In genomic region chr14:61647182-61647880, GRCm38 (mm10) we compare ENCODE assay signal across 8 mouse cellular contexts. TPM values are rescaled to one million over a fixed set of nuclear protein-coding genes. Genes with fewer than 3 reads are reported as not detected.
DNase-seq lines count a peak whose midpoint lies in the region; ATAC-seq and TF ChIP-seq lines count a peak whose summit lies in the region.

No protein-coding gene starts in this region.

- no peak for TF ChIP-seq EP300 in liver, postnatal 0 days (IDR thresholded peaks at IDR 0.05; ENCODE audit: low read depth)

- no peaks in the 10 kb centered on the region for H3K36me3 ChIP-seq in kidney, embryonic 14.5 days (ENCODE audit: control insufficient read depth, insufficient read depth, low read length)
- H3K36me3 ChIP-seq in liver, postnatal 0 days (replicated peaks; ENCODE audit: insufficient read depth, low read length) = 0 out of 2 replicates have a peak, but pooled peaks cover 2% of the 10 kb centered on the region
- H3K36me3 ChIP-seq in thymus, adult 2 months (ENCODE audit: control insufficient read depth, insufficient read depth, low read length) = no peaks in the 10 kb centered on the region

- H3K27ac ChIP-seq in kidney, embryonic 14.5 days (ENCODE audit: low read depth, low read length) = peak overlapping the region; percentile 98
- peak overlapping the region; percentile 96 for H3K27ac ChIP-seq in liver, postnatal 0 days (ENCODE audit: low read depth)
- peak overlapping the region; percentile 75; the same call in 1 of the 2 replicates for H3K27ac ChIP-seq in olfactory bulb, adult 2 months (ENCODE audit: insufficient read depth, low read depth, low read length)
- H3K27ac ChIP-seq in thymus, adult 2 months (ENCODE audit: control insufficient read depth, insufficient read depth, low read length) = peak overlapping the region; percentile 75

- H3K4me1 ChIP-seq in kidney, embryonic 14.5 days (ENCODE audit: control insufficient read depth, insufficient read depth, low read length) = no peaks in the 10 kb centered on the region
- H3K4me1 ChIP-seq in liver, postnatal 0 days (ENCODE audit: insufficient read depth) = peaks cover 9% of the 10 kb centered on the region
- peaks cover 5% of the 10 kb centered on the region; the same call in 1 of the 2 replicates for H3K4me1 ChIP-seq in olfactory bulb, adult 2 months (ENCODE audit: control insufficient read depth, insufficient read depth, low read length)
- H3K4me1 ChIP-seq in thymus, adult 2 months (replicated peaks; ENCODE audit: control insufficient read depth, insufficient read depth, low read length) = no peaks in the 10 kb centered on the region

- peak overlapping the region; percentile 81 for H3K4me2 ChIP-seq in kidney, embryonic 14.5 days (replicated peaks; ENCODE audit: low read depth, low read length)
- peak overlapping the region; percentile 93 for H3K4me2 ChIP-seq in liver, postnatal 0 days (ENCODE audit: low read depth, low read length)

- no peak for TF ChIP-seq CTCF in liver, postnatal 0 days (IDR thresholded peaks at IDR 0.05; ENCODE audit: low read depth)
- no peak for TF ChIP-seq CTCF in olfactory bulb, adult 2 months (IDR thresholded peaks at IDR 0.05; ENCODE audit: insufficient read depth, low read depth, low read length)
- no peak for TF ChIP-seq CTCF in thymus, adult 2 months (IDR thresholded peaks at IDR 0.05; ENCODE audit: borderline replicate concordance, control insufficient read depth, extremely low read depth, insufficient read depth, low read length, poor library complexity)

- H3K9me3 ChIP-seq in kidney, embryonic 14.5 days (ENCODE audit: control insufficient read depth, low read length) = no peaks in the 10 kb centered on the region
- no peaks in the 10 kb centered on the region for H3K9me3 ChIP-seq in liver, postnatal 0 days (ENCODE audit: low read length)

- peak overlapping the region; percentile 87 for H3K4me3 ChIP-seq in kidney, embryonic 14.5 days (ENCODE audit: low read length)
- peak overlapping the region; percentile 98 for H3K4me3 ChIP-seq in liver, postnatal 0 days (ENCODE audit: low read depth, low read length)
- peak overlapping the region; percentile 99 for H3K4me3 ChIP-seq in olfactory bulb, adult 2 months (ENCODE audit: insufficient read depth, low read depth, low read length)
- H3K4me3 ChIP-seq in thymus, adult 2 months (ENCODE audit: control insufficient read depth, insufficient read depth, low read length) = peak overlapping the region; percentile 91

- peak overlapping the region; percentile 96 for H3K9ac ChIP-seq in kidney, embryonic 14.5 days (ENCODE audit: low read depth, low read length)
- H3K9ac ChIP-seq in liver, postnatal 0 days (replicated peaks) = peak overlapping the region; percentile 99

- ATAC-seq in kidney, embryonic 14.5 days (ENCODE audit: low FRiP score, low TSS enrichment) = no peak
- ATAC-seq in liver, postnatal 0 days = no peak; the same call in 1 of the 2 replicates

- peak; percentile 68 for DNase-seq in A20 (ENCODE audit: low read depth, low spot score)
- DNase-seq in adrenal gland, adult (ENCODE audit: inconsistent age in 2 of 2, low spot score in 1 of 2) = peak; percentile 52 to 92
- peak; percentile 66 for DNase-seq in embryo, embryonic 9.5 days (ENCODE audit: extremely low spot score)
- peak; percentile 40 to 46 for DNase-seq in heart, adult 9 months (ENCODE audit: low spot score in 2 of 2)
- DNase-seq in liver, postnatal 0 days = peak; percentile 61
- DNase-seq in thymus, adult 2 months = peak; percentile 51

- under 1% methylated on average over 24 of the region's 24 CpGs for WGBS in kidney, embryonic 14.5 days
- WGBS in liver, postnatal 0 days (ENCODE audit: insufficient replicate concordance) = 1% methylated on average over 24 of the region's 24 CpGs
- WGBS in olfactory bulb, adult 2 months = under 1% methylated on average over 24 of the region's 24 CpGs
- 0% methylated on average over 24 of the region's 24 CpGs for WGBS in thymus, adult 2 months

- no peak for TF ChIP-seq POLR2A in olfactory bulb, adult 2 months (IDR thresholded peaks at IDR 0.05; ENCODE audit: insufficient read depth, low read depth, low read length)
- TF ChIP-seq POLR2A in thymus, adult 2 months (IDR thresholded peaks at IDR 0.05; ENCODE audit: control insufficient read depth, extremely low read depth, insufficient read depth, low read length, poor library complexity) = no peak

- H3K27me3 ChIP-seq in kidney, embryonic 14.5 days (ENCODE audit: control insufficient read depth, insufficient read depth, low read length) = no peaks in the 10 kb centered on the region
- no peaks in the 10 kb centered on the region for H3K27me3 ChIP-seq in liver, postnatal 0 days (ENCODE audit: insufficient read depth, low read length)
- no peaks in the 10 kb centered on the region for H3K27me3 ChIP-seq in thymus, adult 2 months (ENCODE audit: control insufficient read depth, insufficient read depth, low read length)

RNA-seq across cellular contexts. Expression of gene Kcnrg, which starts 40.1 kb away (rescaled TPM):
- polyA plus RNA-seq in kidney, embryonic 14.5 days (2014; fragmentation: Nextera tagmentation; extraction: Ambion mirVana) = 0.43 and 0.46 TPM in 2 replicates
- 0.08 and 0.09 TPM in 2 replicates for polyA plus RNA-seq in liver, postnatal 0 days (2015; fragmentation: Nextera tagmentation; extraction: Ambion mirVana)
- polyA plus RNA-seq in olfactory bulb, adult 2 months (2012; ENCODE audit: insufficient read depth, insufficient read length, low replicate concordance, missing spikeins) = not detected in 2 replicates
- polyA plus RNA-seq in thymus, adult 2 months (2012; rRNA removed) = 0.11 and 0.28 TPM in 2 replicates

RNA-seq across cellular contexts. Expression of gene Trim13, which starts 49.3 kb away (rescaled TPM):
- polyA plus RNA-seq in kidney, embryonic 14.5 days (2014; fragmentation: Nextera tagmentation; extraction: Ambion mirVana) = 15.3 and 16.1 TPM in 2 replicates
- polyA plus RNA-seq in liver, postnatal 0 days (2015; fragmentation: Nextera tagmentation; extraction: Ambion mirVana) = 3.6 and 4.3 TPM in 2 replicates
- polyA plus RNA-seq in olfactory bulb, adult 2 months (2012; ENCODE audit: insufficient read depth, insufficient read length, low replicate concordance, missing spikeins) = not detected in 2 replicates
- 1.8 and 2.6 TPM in 2 replicates for polyA plus RNA-seq in thymus, adult 2 months (2012; rRNA removed)
